Mouse (Mus musculus): ENCODE data around the gene Frmpd2. TPM values are rescaled to one million over a fixed set of nuclear protein-coding genes. Genes with fewer than 3 reads are reported as not detected.

Frmpd2 gene
- total RNA-seq, 2 experiments from 2014 or later = not detected

DNA sequence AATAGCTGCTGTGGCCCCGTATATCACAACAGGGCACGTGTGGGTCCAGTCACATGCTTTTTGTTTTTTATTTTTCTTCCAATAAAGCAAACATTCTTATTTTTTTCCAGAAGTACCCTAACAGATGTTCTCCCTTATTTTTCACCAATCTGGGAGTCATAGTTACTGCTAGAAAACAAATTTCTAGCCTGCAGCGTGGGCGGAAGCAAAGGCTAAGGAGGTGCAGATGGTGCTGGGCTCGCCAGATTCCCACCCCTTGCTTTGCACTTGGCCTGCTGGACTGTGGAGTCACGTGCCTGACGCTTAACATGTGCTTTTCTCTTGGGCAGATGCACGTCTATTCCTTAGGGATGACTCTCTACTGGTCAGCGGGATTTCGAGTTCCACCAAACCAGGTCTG, 29.1 kb downstream of the Frmpd2 start:
- intact Hi-C loops (cut with DNase I) = no loop called here
- peak; percentile 47 for DNase-seq (ENCODE audit: low spot score)

DNA sequence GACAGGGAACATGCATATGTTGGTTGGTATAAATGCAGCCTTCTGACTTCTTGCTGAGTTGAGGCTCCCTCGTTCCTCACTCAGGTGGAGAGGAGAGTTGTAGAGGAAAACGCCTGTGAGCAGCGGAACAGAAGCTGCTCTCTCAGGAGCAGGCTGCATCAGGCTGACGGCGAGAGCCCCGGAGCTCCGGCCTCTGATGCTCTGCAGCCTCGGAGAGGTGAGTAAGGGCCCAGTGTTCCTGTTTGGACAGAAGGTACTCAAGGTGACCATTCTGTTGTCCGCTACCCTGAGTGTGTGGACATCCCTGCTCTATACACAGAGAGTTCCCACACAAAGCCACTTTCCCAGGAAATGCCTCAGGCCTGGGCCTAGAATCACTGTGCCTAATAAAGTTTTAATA, 31.8 kb downstream of the Frmpd2 start:
- intact Hi-C loops (cut with DNase I) = no loop called here
- no peak for DNase-seq (ENCODE audit: low spot score)

DNA sequence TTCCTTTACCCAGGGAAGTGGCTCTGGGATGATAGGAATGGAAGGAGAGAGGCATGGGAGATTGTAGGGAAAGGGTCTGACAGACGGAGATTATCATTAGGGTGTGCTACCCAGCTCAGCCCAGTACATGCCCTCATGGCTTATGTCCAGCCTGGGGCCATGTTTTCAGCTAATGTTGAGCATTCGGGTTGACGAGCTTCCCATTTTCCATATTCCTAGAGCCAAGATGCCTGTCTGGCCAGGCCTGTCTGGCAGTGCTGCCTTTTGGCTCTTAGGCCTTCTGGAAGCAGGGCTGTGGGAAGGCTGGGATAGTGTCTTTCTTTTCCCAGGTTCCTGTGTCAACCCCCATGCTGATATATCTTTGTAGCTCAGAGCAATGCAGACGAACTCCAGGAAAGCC, 35.2 kb downstream of the Frmpd2 start:
- no peak for DNase-seq (ENCODE audit: low spot score)
- intact Hi-C loops (cut with DNase I) = no loop called here

DNA sequence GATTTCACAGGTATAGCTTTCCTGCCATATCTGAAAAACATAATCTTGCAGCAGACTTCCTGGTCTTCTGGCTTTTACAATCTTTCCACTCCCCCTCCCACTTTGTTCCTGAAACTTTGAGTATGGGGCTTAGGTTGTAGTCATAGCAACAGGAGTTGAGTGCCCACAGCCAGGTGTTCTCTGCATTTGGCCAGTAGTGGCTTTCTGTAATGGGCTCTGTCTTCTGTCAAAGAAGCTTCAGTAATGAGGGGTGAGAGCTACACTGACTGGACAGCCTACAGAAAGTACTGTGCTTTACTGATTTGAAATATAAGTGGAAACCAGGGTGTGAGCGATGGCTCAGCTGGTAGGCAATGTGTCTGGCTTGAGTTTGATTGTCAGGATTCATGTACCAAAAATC, 37.2 kb downstream of the Frmpd2 start:
- intact Hi-C loops (cut with DNase I) = no loop called here
- DNase-seq (ENCODE audit: low spot score) = no peak

DNA sequence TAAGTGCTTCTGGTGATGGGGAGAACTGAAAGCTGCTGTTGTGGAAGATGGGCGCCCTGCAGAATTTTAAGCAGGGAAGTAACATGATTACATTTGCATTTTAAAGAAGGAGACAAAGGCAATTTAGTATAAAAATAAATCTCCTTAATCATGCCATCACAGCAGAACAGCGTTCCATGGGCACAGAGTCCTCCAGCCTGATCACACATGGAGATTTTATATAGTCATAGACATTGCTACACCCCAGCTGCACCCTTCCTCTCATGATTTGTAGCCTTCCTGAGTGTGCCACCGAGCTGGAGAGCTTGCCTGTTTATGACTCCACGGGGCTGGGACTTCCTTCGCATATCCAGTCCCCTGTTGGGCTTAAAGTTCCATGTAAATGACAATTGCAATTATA, 42.4 kb downstream of the Frmpd2 start:
- intact Hi-C loops (cut with DNase I) = no loop called here
- DNase-seq (ENCODE audit: low spot score) = no peak

DNA sequence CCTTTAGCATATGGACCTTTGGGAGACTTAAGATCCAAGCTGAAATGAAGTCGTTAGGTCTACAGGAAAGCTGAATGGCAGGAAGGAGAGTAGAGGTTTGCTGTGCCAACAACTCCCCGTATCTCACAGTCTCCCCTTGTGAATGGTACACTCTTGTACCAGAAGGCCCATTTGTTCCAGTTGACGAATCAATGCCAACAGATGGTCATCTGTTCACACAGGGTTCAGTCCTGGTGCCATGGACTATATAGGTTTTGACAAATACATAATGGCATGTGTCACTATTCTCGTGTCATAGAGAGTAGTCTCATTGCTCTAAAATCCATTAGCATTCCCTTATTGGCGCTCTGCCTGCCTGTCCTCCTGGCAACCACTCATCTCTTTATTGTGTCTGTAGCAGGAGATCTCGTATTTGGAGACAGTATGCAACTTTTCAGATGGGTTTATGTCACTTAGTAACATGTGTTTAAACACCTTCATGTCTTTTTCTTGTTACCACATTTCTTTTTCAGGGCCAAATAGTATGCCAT, 43.3 kb downstream of the Frmpd2 start:
- intact Hi-C loops (cut with DNase I) = no loop called here
- DNase-seq (ENCODE audit: low spot score) = no peak

DNA sequence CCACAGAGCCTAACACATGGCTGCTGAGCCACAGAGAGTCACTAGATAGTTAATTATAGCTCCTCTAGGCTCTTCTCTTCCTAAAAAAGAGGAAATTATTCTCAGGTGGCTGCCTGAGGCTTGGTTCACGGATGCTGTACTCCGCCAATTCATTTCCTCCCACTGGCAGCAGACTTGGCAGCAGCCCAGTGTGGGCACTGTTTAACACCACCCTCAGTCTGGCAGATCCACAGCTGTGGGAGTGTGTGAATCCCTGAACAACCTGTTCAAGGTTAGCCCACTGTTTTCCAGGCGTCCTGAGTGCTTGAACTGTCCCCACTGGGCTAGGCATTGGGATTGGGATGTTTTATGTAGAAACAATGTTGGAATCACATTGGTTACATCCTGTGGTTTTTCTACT, 50.0 kb downstream of the Frmpd2 start:
- intact Hi-C loops (cut with DNase I) = no loop called here

DNA sequence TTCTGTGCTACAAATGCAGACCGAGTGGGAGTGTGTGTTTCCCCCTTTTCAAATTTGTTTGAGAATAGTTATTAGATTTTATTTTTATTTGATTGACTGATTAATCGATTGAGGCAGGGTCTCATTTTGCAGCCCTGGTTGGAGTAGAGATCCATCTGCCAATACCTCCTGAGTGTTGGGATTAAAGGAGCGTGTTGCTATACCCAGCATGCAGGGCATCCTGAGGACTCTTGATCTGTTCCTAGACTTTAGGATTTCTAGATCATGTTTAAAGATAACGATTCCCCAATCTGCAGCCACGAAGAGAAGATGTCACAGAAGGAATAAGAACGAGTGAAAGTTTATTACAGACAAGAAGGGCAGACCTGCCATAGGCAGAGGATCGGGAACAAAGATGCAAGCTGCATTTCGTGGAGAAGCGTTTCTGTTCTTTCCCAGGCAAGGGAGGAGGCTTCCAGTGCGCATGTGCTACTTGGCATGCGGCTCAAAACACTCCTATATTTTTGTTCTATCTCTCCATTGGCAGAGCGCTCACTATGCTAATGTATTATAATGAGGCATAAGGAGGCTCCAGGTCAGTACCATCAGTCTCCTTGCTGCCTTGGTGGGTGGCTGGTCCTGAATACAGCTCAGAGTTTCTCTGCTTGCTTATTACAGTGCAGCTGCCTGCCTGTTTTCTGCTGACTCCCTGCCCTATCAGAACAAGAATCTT, 53.9 kb downstream of the Frmpd2 start:
- no peak for DNase-seq (ENCODE audit: low spot score)
- intact Hi-C loops (cut with DNase I) = no loop called here

More for the DNA sequence above, 50.0 kb downstream of the Frmpd2 start:
- no peak for DNase-seq (ENCODE audit: low spot score)

DNA sequence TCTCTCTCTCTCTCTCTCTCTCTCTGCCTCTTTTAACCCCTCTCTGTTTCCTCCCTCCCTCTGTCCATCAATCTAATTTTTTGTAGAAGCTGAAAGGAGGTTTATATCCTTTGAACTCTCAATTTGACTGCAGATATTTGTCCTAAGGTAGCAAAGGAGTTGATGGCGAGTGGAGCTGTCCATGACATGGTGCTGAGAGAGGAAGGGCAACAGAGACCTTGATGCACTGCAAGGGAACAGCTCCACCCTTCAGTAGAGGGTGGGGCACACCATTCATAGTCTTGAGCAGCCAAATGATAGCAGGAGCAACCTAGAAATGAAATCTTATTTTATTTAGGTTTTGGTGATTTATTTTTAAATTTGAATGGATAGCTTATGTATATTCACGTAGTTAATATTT, 55.1 kb downstream of the Frmpd2 start:
- DNase-seq (ENCODE audit: low spot score) = no peak
- intact Hi-C loops (cut with DNase I) = no loop called here

DNA sequence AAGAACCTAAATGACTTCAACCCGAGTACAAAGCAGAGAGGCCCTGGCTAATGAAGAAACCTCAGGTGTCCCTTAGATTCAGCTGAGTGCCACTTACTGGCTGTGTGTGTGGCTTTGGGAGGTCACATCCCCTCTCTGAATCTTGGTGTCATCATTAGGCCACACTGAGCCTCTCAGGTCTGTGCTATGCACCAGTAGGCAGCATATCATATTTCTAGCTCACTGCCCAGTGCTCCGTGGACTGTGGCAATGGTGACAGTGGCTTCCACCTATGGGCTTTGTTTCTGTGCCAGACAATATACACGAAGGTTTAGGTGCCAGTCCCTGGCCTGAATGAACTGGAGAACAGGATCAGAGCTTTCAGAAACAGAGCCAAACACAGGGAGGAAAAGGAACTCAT, 56.4 kb downstream of the Frmpd2 start:
- intact Hi-C loops (cut with DNase I) = no loop called here
- no peak for DNase-seq (ENCODE audit: low spot score)

DNA sequence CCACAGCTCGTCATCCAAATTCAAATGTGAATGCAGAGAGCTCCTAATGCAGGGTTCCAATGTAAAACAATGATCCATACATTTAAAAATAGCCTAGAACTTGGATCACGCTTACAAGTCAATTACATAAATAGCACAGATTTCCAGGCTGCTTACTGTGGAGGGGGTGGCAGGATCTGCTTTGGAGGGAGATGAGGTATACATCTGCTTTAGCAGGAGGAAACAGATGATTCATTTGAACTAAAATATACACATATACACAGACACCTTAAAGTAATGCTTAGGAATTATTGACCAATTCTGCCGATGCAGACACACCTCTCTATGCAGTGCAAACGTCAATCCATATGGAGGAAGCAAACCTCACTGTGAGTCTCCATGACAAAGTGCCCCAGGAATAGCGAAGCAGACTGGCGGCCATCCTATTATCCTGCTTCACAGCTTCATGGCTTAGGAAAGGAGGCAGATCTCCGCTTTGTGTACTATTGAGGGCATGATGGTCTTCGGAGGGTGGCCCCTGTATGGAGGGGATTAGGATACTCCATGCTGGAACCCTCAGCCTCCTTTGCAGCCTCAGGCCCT, 59.9 kb downstream of the Frmpd2 start:
- no peak for DNase-seq (ENCODE audit: low spot score)
- intact Hi-C loops (cut with DNase I) = loop anchor here (10.0 kb wide), 1 partner anchor 217 kb away; no protein-coding TSS in a partner anchor

DNA sequence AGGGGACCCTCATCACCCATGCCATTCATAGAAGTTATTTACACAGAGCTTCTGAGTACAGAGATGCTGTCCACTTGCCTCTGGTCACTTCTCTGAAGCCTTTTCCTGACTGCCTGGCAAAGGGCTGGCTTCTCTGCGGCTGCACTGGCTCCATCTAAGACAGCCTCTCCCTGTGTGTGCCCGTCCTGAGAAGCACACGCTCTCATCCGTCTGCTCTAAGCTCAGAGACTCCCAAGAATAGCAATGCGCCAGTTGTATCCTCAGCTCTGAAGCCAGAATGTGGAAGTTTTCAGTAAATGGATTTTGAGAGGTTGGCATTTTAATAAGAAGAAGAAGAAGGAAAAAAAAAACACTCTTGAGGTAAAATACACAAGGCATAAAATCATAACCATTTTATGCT, 61.3 kb downstream of the Frmpd2 start:
- DNase-seq (ENCODE audit: low spot score) = no peak
- intact Hi-C loops (cut with DNase I) = loop anchor here (10.0 kb wide), 1 partner anchor 218 kb away; no protein-coding TSS in a partner anchor

DNA sequence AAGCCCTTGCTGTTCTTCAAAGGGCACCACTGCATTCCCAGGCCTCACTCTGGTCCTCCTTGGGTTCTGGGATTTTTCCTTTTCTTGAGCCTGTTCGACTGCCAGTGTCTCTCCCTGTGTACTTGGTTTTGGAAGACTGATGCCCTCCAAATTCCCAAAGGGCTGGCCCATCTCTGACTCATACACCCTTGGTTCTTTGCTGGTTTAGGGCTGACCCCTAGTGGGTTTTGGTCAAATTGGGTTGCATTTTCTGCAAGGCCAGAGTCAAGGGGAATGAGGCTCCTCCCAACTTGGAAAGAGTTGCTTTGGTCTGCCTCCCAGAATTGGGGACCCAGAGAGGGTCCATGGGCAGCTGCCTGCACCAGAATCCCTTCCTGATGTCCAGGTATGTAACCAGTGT, 62.0 kb downstream of the Frmpd2 start:
- intact Hi-C loops (cut with DNase I) = loop anchor here (10.0 kb wide), 1 partner anchor 219 kb away; no protein-coding TSS in a partner anchor

DNA sequence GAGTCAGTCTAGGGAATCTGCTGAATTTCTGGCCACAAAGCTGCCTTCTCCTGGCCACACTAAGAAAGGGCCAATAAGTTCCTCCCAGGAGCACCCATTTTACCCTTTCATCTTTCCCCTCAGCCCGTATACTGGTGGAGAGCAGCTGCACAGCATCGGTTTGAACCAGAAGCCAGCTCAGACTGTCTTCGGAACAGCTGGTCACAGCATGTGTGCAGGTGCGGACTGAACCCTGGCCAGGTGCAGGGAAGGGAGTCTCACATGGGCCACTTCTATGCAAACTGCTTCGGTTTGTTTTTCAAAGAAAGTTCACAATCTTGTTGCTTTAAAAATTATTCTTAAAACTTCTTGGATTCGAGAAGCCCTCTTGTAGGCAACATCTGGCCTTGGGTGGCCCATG, 63.8 kb downstream of the Frmpd2 start:
- no peak for DNase-seq (ENCODE audit: low spot score)
- intact Hi-C loops (cut with DNase I) = loop anchor here (10.0 kb wide), 1 partner anchor 221 kb away; no protein-coding TSS in a partner anchor

More for the DNA sequence above, 62.0 kb downstream of the Frmpd2 start:
- DNase-seq (ENCODE audit: low spot score) = peak; percentile 3

DNA sequence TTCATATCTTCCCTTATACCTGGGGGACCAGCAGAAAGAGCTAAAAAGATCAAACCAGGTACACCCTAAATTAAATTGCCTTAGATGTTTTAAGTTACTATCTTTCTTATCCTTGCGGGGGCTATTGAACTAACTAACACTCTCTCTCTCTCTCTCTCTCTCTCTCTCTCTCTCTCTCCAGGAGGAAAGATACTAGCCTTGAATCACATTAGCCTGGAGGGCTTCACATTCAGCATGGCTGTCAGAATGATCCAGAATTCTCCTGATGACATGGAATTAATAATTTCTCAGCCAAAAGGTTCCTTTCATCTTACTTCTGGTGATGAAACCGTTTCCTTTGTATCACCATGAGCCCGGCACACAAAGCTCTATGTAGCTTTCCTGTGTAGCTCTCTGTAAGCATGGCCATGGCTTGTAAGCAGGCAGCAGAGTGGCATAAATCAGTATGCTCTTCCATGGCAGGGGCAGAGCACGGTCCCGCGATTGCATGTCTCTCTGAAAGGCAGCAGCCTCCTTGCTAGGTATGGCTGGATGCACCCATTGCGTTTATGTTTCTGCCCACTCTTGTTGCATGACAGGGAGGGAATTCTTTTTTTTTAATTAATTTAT, 68.2 kb downstream of the Frmpd2 start:
- intact Hi-C loops (cut with DNase I) = loop anchor here (10.0 kb wide), 1 partner anchor 225 kb away; no protein-coding TSS in a partner anchor
- DNase-seq (ENCODE audit: low spot score) = no peak

DNA sequence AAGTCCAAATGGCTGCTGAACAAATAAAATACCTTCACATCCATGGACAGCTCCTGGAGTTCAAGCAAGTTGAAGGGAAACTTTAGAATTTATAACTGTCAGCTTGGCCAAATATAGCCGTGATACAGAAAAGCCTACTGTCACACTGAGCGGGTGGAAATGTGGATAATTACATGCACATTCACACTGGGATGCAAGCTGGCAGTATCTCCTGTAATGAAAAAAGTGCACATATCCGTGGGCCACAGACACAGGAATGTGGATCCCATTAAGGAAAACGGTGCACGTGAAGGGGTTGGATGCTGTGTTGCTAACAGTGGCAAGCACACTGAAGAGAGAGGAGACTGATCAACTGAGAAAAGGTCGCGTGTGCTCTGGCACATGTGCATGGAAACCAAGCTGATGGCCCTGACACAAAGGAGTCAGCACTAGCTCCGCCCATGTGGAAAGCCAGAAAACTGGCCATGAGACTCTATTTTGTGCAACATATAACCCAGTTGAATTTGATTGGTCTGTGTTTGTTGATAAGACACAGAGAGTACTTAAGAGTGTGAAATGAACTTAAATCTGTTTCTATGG, 74.2 kb downstream of the Frmpd2 start:
- DNase-seq (ENCODE audit: low spot score) = no peak
- intact Hi-C loops (cut with DNase I) = no loop called here

DNA sequence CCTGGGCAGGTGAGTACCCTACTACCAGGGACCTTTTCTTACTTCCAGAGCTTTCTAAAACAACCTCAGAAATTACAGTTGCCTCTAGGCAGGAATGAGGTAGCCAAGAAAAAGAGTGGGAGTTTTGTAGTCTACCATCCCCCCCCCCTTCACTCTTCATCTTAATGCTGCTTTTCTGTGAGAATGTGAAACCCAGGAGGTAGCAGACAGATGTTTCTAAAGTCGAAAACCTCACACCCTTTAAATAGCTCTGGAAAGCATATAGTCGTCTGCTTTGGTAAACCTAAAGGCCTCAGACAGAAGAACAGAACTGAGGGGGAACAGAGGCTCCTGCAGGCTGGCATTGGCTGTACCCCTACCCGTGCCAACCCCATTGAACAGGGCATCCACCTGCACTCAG, 77.2 kb downstream of the Frmpd2 start:
- intact Hi-C loops (cut with DNase I) = no loop called here
- DNase-seq (ENCODE audit: low spot score) = no peak

DNA sequence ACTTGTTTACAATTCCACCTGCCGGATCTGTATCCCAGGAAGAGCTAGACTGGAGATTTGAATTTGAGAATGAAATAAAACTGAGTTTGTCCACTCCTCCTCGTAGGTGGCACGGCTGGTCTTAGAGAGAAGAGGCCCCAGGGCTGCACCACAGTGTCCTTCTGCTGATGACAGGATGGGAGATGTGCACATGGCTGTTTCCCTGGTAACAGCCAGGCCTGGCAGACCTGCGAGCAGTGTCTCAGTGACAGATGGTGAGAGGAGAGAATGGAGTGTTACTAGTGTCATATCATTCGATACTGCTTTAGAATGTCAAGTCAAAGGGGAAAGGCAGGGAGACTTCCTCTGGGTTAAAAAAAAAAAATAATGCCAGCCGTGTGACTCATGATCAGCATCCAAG, 78.4 kb downstream of the Frmpd2 start:
- intact Hi-C loops (cut with DNase I) = no loop called here

DNA sequence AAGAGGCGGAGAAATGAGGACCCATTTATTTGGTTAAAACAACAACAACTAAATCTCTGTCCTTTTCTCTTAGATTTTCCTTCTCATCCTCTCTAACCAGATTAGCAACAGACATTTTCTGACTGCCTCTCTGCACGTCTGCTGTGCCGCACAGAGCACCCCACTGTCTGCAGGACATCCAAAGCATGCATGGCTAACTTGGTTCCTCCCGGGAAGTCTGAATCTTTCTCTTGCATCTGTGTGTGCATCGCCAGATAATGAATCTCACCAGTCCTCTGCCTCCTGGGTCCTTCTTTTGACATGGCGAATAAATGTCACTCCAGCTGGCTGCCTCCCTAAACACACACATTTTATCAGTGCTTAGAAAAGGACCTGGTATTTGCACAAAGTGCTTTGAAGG, 99.2 kb downstream of the Frmpd2 start:
- no peak for DNase-seq (ENCODE audit: low spot score)
- intact Hi-C loops (cut with DNase I) = no loop called here

More for the DNA sequence above, 78.4 kb downstream of the Frmpd2 start:
- DNase-seq (ENCODE audit: low spot score) = no peak

DNA sequence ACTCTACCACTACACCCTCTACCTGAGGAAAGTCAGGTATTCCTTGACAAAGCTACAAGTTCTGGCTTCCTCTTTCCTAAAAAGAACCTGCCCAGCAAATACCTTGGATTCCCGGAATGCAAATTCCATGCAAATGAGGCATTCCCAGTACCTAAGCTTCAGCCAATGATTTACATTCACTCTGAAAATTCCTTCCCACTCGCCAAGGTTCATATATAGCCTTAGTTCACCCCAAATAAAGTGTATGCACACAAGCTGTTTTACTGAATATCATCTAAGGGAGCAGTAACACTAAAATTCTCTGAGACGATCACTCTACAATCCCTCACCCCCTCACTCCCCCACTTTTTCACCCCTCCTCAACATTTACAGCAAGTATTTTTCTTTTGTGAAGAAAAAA, 102.1 kb downstream of the Frmpd2 start:
- no peak for DNase-seq (ENCODE audit: low spot score)
- intact Hi-C loops (cut with DNase I) = no loop called here
